Mouse (Mus musculus): ENCODE results near the gene Cacna2d1. TPM values are rescaled to one million over a fixed set of nuclear protein-coding genes. Genes with fewer than 3 reads are reported as not detected.

Gene Cacna2d1
- polyA plus RNA-seq, 1 experiment = 1.7 TPM

DNA sequence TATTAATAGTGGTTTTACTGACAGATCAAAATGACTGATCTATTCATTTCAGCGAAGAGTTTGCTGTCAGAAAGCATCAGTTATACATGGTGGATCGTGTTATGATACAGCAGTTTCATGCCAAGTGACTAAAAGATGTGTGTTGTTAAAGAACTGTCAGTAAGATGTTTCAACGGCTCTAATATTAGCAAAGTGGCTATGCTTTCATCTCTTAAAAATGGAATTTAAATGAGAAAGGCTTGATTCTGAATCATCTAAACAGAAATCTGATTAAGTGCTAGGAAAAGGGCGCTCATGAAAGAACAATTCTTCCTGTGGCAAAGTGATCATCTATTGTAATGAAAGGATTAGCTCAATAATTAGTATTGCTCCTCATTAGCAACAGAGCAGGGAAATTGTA lies 287.5 kb downstream of the Cacna2d1 start:
- no peak overlapping the region for H3K4me3 ChIP-seq (replicated peaks; ENCODE audit: control insufficient read depth, low read depth, low read length)
- WGBS = 74% methylated on average over 4 of the region's 4 CpGs
- H3K4me1 ChIP-seq (ENCODE audit: control insufficient read depth, insufficient read depth, low read length) = no peaks in the 10 kb centered on the region
- no peak overlapping the region for H3K27ac ChIP-seq (ENCODE audit: control insufficient read depth, insufficient read depth, low read depth, low read length, poor library complexity)
- TF ChIP-seq POLR2A (IDR thresholded peaks at IDR 0.05; ENCODE audit: borderline replicate concordance, control insufficient read depth, low read depth, low read length) (no peak), CTCF (IDR thresholded peaks at IDR 0.05; ENCODE audit: control insufficient read depth, insufficient read depth, low read length) (no peak)

DNA sequence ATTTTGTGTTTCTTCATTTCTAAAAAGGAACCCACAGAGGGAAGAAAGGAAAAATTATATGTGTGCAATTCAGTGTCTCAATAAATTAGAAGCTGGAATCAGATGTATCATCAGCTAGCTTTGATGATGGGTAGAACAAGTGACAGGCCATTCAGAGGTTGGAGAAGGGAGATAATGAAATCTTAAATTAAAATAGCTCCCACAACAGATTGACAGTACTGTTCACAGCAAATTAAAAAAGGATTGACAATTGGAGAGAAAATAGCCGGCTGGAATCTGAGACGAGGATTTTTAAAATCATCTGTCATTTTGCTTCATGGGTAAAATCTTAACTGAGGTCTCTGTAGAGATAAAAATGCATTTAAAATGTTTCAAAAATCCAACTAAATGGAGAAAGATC lies 290.9 kb downstream of the Cacna2d1 start:
- TF ChIP-seq POLR2A (IDR thresholded peaks at IDR 0.05; ENCODE audit: borderline replicate concordance, control insufficient read depth, low read depth, low read length) (no peak), CTCF (IDR thresholded peaks at IDR 0.05; ENCODE audit: control insufficient read depth, insufficient read depth, low read length) (no peak)
- 73% methylated on average over 2 of the region's 2 CpGs for WGBS
- no peak overlapping the region for H3K27ac ChIP-seq (ENCODE audit: control insufficient read depth, insufficient read depth, low read depth, low read length, poor library complexity)
- no peak overlapping the region for H3K4me3 ChIP-seq (replicated peaks; ENCODE audit: control insufficient read depth, low read depth, low read length)
- no peaks in the 10 kb centered on the region for H3K4me1 ChIP-seq (ENCODE audit: control insufficient read depth, insufficient read depth, low read length)

DNA sequence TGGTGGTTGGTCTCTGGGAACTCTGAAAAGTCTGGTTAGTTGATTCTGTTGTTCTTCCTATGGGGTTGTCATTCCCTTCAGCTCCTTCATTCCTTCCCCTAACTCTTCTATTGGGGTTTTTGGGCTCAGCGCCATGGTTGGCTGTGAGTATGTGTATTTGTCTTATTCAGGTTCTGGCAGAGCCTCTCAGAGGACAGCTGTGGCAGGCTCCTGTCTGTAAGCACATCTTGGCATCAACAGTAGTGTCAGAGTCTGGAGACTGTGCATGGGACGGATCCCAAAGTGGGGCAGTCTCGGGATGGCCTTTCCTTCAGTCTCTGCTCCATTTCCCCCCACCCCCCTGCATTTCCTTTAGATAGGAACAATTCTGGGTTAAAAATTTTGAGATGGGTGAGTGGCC lies 294.9 kb downstream of the Cacna2d1 start:
- no peaks in the 10 kb centered on the region for H3K4me1 ChIP-seq (ENCODE audit: control insufficient read depth, insufficient read depth, low read length)
- no peak overlapping the region for H3K27ac ChIP-seq (ENCODE audit: control insufficient read depth, insufficient read depth, low read depth, low read length, poor library complexity)
- 70% methylated on average over 3 of the region's 3 CpGs for WGBS
- no peak for TF ChIP-seq POLR2A (IDR thresholded peaks at IDR 0.05; ENCODE audit: borderline replicate concordance, control insufficient read depth, low read depth, low read length)
- TF ChIP-seq CTCF (IDR thresholded peaks at IDR 0.05; ENCODE audit: control insufficient read depth, insufficient read depth, low read length) = no peak
- H3K4me3 ChIP-seq (replicated peaks; ENCODE audit: control insufficient read depth, low read depth, low read length) = no peak overlapping the region

DNA sequence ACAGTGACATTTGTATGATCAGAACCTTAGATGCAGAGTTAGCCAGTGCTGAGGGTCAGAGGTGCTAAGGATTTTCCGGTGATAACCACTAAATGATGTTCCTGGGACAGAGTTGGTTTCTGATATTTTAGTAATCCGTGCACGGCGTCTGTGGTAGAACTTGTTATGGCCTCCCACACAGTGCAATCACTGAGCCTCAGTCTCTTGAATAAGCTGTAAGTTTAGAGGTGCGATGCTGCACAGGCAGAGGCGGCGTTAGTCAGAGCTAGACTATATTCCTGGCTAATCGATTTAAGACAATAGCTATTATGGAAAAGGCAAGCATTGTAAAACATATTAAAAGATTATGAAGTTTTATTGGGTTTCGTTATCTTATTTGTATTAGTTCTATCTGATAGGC lies 297.0 kb downstream of the Cacna2d1 start:
- WGBS = 80% methylated on average over 9 of the region's 9 CpGs

DNA sequence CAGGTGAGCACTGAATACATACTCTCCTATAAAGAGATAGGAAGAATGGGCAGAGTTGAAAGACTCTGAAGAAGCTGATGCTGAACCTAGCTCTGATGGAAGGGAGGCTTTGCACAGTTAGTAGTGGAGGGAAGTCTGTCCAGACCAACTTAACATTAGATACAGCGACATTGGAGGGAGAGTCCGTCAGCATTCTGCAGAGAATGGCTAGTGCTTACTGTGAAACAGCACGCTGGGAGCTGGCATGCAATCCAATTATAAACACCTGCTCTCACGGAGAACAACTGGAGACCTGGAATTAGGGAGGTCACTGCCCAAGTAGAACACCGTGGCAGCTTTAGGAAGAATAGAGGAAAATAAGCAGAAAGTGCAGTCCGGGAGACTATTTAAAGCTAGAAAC lies 300.4 kb downstream of the Cacna2d1 start:
- TF ChIP-seq POLR2A (IDR thresholded peaks at IDR 0.05; ENCODE audit: borderline replicate concordance, control insufficient read depth, low read depth, low read length) = no peak
- 76% methylated on average over 6 of the region's 6 CpGs for WGBS
- Histone ChIP-seq H3K27ac (ENCODE audit: control insufficient read depth, insufficient read depth, low read depth, low read length, poor library complexity) (no peak overlapping the region), H3K4me1 (ENCODE audit: control insufficient read depth, insufficient read depth, low read length) (no peaks in the 10 kb centered on the region), H3K4me3 (replicated peaks; ENCODE audit: control insufficient read depth, low read depth, low read length) (no peak overlapping the region)

More for the DNA sequence above, 297.0 kb downstream of the Cacna2d1 start:
- H3K4me3 ChIP-seq (replicated peaks; ENCODE audit: control insufficient read depth, low read depth, low read length) = no peak overlapping the region
- TF ChIP-seq CTCF (IDR thresholded peaks at IDR 0.05; ENCODE audit: control insufficient read depth, insufficient read depth, low read length) (no peak), POLR2A (IDR thresholded peaks at IDR 0.05; ENCODE audit: borderline replicate concordance, control insufficient read depth, low read depth, low read length) (no peak)
- H3K27ac ChIP-seq (ENCODE audit: control insufficient read depth, insufficient read depth, low read depth, low read length, poor library complexity) = no peak overlapping the region
- no peaks in the 10 kb centered on the region for H3K4me1 ChIP-seq (ENCODE audit: control insufficient read depth, insufficient read depth, low read length)

DNA sequence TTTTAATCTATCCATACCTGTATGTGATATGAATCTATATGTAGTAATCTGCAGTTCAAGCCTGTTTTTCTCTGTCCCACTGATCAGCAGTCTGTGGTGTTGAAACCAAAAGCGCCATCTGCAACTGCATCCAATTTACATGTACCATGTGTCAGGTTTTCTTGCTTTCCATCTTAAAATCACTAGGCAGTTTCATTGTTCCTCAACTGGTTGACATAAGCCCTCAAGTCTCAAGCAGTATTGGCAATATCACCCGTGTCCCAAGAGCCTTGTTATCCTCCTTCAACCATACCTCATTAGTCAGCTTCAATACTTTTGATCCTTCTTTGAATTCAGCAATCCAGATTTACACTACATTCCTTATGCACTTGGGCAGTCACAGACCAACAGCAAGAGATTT lies 301.4 kb downstream of the Cacna2d1 start:
- Histone ChIP-seq H3K27ac (ENCODE audit: control insufficient read depth, insufficient read depth, low read depth, low read length, poor library complexity) (no peak overlapping the region), H3K4me1 (ENCODE audit: control insufficient read depth, insufficient read depth, low read length) (no peaks in the 10 kb centered on the region), H3K4me3 (replicated peaks; ENCODE audit: control insufficient read depth, low read depth, low read length) (no peak overlapping the region)
- WGBS = 73% methylated on average over 2 of the region's 2 CpGs
- TF ChIP-seq POLR2A (IDR thresholded peaks at IDR 0.05; ENCODE audit: borderline replicate concordance, control insufficient read depth, low read depth, low read length) (no peak), CTCF (IDR thresholded peaks at IDR 0.05; ENCODE audit: control insufficient read depth, insufficient read depth, low read length) (no peak)

DNA sequence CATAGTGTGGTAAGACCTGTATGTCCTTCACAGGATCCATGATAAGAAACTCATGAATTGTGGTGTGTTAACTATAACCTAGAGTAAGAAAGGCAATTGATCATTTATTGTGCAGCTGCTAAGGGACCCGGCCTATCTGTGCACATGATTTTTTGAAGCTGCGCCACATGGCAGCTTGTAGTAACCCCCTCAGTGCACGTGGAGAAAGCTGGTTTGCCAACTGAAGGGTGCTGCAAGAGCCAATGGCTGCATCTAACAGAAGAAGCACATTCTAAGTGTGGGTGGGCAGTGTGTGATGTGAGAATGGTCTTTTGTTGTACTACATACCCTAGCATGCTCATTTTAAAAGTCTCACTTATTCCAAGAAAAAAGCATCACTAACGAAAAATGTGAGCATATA lies 302.1 kb downstream of the Cacna2d1 start:
- Histone ChIP-seq H3K4me3 (replicated peaks; ENCODE audit: control insufficient read depth, low read depth, low read length) (no peak overlapping the region), H3K27ac (ENCODE audit: control insufficient read depth, insufficient read depth, low read depth, low read length, poor library complexity) (no peak overlapping the region), H3K4me1 (ENCODE audit: control insufficient read depth, insufficient read depth, low read length) (no peaks in the 10 kb centered on the region)
- WGBS = 78% methylated on average over 4 of the region's 4 CpGs
- no peak for TF ChIP-seq CTCF (IDR thresholded peaks at IDR 0.05; ENCODE audit: control insufficient read depth, insufficient read depth, low read length)
- TF ChIP-seq POLR2A (IDR thresholded peaks at IDR 0.05; ENCODE audit: borderline replicate concordance, control insufficient read depth, low read depth, low read length) = no peak

DNA sequence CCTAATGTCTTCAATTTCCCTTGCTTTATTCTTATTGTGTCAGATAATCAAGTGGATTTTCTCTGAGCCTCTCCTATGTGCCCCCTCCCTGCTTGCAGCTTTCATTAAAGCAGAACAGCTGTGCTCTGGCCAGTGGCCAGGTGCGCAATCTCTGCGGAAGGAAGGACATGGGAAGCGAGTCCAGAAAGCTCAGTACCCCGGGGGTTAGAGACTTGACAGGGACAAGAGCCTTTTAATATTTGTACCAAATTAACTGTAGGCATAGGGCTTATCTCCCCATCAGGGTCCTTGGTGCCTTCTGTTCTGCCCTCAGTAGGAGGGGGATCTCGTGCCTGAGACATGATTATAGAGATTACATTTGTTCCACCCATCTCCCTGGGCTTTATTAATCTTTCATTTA lies 303.5 kb downstream of the Cacna2d1 start:
- TF ChIP-seq POLR2A (IDR thresholded peaks at IDR 0.05; ENCODE audit: borderline replicate concordance, control insufficient read depth, low read depth, low read length) (no peak), CTCF (IDR thresholded peaks at IDR 0.05; ENCODE audit: control insufficient read depth, insufficient read depth, low read length) (no peak)
- Histone ChIP-seq H3K4me3 (replicated peaks; ENCODE audit: control insufficient read depth, low read depth, low read length) (no peak overlapping the region), H3K27ac (ENCODE audit: control insufficient read depth, insufficient read depth, low read depth, low read length, poor library complexity) (no peak overlapping the region), H3K4me1 (ENCODE audit: control insufficient read depth, insufficient read depth, low read length) (no peaks in the 10 kb centered on the region)
- 76% methylated on average over 5 of the region's 5 CpGs for WGBS

DNA sequence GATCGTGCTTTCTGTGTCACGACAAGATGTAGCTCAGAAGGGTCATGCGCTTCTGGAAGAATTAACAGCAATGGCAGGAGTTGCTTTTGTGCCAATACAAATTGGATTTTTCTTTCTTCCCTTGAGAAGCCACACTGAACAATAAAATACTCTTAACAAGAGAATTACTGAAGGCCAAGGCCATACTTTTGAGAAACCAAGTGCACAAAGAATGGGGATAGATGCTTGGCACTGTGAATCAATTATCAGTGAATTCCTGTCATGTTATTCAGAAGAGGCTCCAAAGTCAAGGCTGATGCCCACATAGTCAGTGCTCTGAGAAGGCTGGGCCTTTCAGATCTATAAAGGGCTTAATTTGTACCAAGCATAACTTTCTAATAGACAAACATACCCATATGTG lies 305.8 kb downstream of the Cacna2d1 start:
- H3K4me1 ChIP-seq (ENCODE audit: control insufficient read depth, insufficient read depth, low read length) = no peaks in the 10 kb centered on the region
- 89% methylated on average over 3 of the region's 3 CpGs for WGBS
- no peak overlapping the region for H3K27ac ChIP-seq (ENCODE audit: control insufficient read depth, insufficient read depth, low read depth, low read length, poor library complexity)
- TF ChIP-seq POLR2A (IDR thresholded peaks at IDR 0.05; ENCODE audit: borderline replicate concordance, control insufficient read depth, low read depth, low read length) = no peak
- TF ChIP-seq CTCF (IDR thresholded peaks at IDR 0.05; ENCODE audit: control insufficient read depth, insufficient read depth, low read length) = no peak
- H3K4me3 ChIP-seq (replicated peaks; ENCODE audit: control insufficient read depth, low read depth, low read length) = no peak overlapping the region
